Mouse (Mus musculus): ENCODE measurements around the gene Chrnb4.
A peak's percentile ranks its signal among the peaks of the same experiment; 100 is the strongest.

The Chrnb4 gene

GRCm38 (mm10) chr9:55023326-55023725 is 25.3 kb downstream of the Chrnb4 start:
- DNase-seq (ENCODE audit: low spot score in 2 of 2) = no peak

- DNase-seq (ENCODE audit: low spot score in 2 of 2) = no peak
Observed at GRCm38 (mm10) chr9:55016926-55017325, 31.7 kb downstream of the Chrnb4 start.

GRCm38 (mm10) chr9:55010588-55011350 is 37.8 kb downstream of the Chrnb4 start:
- no peak for DNase-seq (ENCODE audit: low spot score in 2 of 2)

- DNase-seq (ENCODE audit: low spot score in 2 of 2) = no peak
Observed at GRCm38 (mm10) chr9:55009692-55010091, 38.9 kb downstream of the Chrnb4 start.

GRCm38 (mm10) chr9:55003609-55004008 is 45.0 kb downstream of the Chrnb4 start:
- peak in 1 of 2 experiments; percentile 13 for DNase-seq (ENCODE audit: low spot score in 2 of 2)

- DNase-seq (ENCODE audit: low spot score in 2 of 2) = no peak
Observed at GRCm38 (mm10) chr9:54995645-54996044, 52.9 kb downstream of the Chrnb4 start.

- no peak for DNase-seq (ENCODE audit: low spot score in 2 of 2)
Observed at GRCm38 (mm10) chr9:54994381-54994780, 54.2 kb downstream of the Chrnb4 start.

- DNase-seq (ENCODE audit: low spot score in 2 of 2) = no peak
Observed at GRCm38 (mm10) chr9:54990362-54990761, 58.2 kb downstream of the Chrnb4 start.

GRCm38 (mm10) chr9:54982401-54982800 is 66.2 kb downstream of the Chrnb4 start:
- DNase-seq (ENCODE audit: low spot score in 2 of 2) = no peak

- DNase-seq (ENCODE audit: low spot score in 2 of 2) = no peak
Observed at GRCm38 (mm10) chr9:54981291-54982191, 67.0 kb downstream of the Chrnb4 start.

- DNase-seq (ENCODE audit: low spot score in 2 of 2) = no peak
Observed at GRCm38 (mm10) chr9:54980674-54981073, 67.9 kb downstream of the Chrnb4 start, which contains the start of gene Chrna5. Gene Chrna5 (plus strand): TSS chr9:54980880.

Measured in left cerebral cortex, adult 9 months (tissue).